Mouse (Mus musculus): ENCODE measurements around the gene Smtn. TPM values are rescaled to one million over a fixed set of nuclear protein-coding genes. Genes with fewer than 3 reads are reported as not detected.

The Smtn gene
- polyA plus RNA-seq, 1 experiment, result 4.4 TPM

DNA sequence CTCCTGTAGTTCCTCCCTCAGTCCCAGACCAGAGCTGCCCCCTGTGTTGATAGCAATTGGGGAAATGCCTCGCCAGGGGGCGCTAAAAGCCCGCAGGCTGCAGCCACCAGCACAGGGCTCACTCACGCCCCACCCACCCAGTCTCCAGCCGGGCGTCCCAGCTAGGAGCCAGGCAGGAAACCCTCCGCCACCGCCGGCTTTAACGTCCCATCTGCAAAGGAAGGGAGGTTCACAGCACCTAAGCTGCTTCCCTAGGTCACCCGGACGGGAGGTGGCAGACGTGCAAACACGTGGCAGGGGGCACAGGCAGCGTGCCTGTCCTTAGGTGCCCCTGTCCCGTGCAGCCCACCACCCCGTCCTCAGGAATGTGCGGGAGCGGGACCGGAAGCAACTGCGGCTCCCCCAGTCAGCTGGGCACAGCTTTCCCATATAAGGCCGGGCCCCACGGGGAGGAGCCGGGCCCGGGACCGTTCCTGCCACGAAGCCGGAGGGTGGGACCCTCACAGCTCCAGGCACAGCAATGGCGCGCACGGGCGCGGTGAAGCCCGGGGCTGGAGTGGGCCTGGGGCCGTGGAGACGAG lies 4.9 kb downstream of the Smtn start:
- H3K4me3 ChIP-seq (ENCODE audit: control insufficient read depth, low read depth, low read length), result peak overlapping the region; percentile 87
- TF ChIP-seq POLR2A (IDR thresholded peaks at IDR 0.05; ENCODE audit: control insufficient read depth, low read depth, low read length) (0 out of 2 replicates have a peak, but pooled peaks have one; percentile 28), CTCF (IDR thresholded peaks at IDR 0.05; ENCODE audit: control insufficient read depth, insufficient read depth, insufficient replicate concordance, low read depth, low read length) (peak; percentile 77; the same call in 1 of the 2 replicates)
- H3K27me3 ChIP-seq (ENCODE audit: control insufficient read depth, insufficient read depth, low read length), result no peaks in the 10 kb centered on the region
- peak overlapping the region; percentile 81 for H3K27ac ChIP-seq (ENCODE audit: control insufficient read depth, insufficient read depth, low read depth, low read length)
- no peaks in the 10 kb centered on the region for H3K36me3 ChIP-seq (ENCODE audit: control insufficient read depth, insufficient read depth, low read length)
- peaks cover 16% of the 10 kb centered on the region for H3K4me1 ChIP-seq (ENCODE audit: control insufficient read depth, insufficient read depth, low read length)

DNA sequence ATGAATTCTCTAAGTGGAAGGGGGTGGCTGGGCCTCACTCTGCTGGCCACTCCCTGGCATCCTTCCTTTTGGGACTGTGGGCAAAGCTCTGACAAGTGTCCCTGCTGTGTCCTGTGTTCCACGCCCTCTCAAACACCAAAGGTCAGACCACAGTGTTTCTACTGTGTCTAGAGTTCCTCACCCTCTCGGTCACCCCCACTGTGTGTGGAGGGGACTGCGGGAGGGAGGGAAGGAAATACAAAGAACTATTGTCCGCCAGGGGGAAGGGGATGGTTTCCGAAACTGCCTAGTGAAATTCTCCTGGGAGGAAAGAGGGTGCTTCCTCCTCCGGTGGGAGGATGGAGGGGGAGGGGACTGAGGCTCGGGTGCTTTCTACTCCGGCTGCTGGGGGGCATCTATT lies 5.5 kb downstream of the Smtn start:
- no peaks in the 10 kb centered on the region for H3K36me3 ChIP-seq (ENCODE audit: control insufficient read depth, insufficient read depth, low read length)
- H3K4me1 ChIP-seq (ENCODE audit: control insufficient read depth, insufficient read depth, low read length), result peaks cover 14% of the 10 kb centered on the region
- no peak overlapping the region; the same call in 1 of the 2 replicates for H3K4me3 ChIP-seq (ENCODE audit: control insufficient read depth, low read depth, low read length)
- no peaks in the 10 kb centered on the region for H3K27me3 ChIP-seq (ENCODE audit: control insufficient read depth, insufficient read depth, low read length)
- no peak overlapping the region for H3K27ac ChIP-seq (ENCODE audit: control insufficient read depth, insufficient read depth, low read depth, low read length)
- no peak for TF ChIP-seq CTCF (IDR thresholded peaks at IDR 0.05; ENCODE audit: control insufficient read depth, insufficient read depth, insufficient replicate concordance, low read depth, low read length)

DNA sequence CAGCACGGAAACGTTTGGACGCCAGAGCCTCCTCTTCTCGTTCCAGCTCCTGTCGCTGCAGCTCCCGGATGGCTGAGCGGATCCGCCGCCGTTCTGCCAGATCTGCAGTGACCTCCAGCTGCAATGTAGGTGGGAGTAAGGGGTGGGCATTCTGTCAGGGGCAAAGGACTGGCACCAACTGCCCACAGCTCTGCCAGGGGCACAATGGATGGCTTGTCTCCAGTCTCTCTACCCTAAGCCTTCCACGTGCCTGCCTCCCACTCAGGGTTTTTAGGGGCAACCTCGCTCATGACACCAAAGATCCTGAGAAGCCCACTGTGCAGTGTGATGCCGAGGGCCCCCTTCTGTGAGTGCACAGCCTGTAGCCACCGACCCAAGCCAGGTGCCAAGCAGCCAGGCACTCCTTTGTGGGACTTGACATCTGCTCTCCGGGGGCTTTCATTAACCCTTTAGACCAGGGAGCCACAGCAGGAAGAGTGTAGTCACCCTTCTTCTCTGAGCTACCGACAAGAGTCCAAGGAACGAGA lies 6.9 kb downstream of the Smtn start:
- Histone ChIP-seq H3K4me1 (ENCODE audit: control insufficient read depth, insufficient read depth, low read length) (peaks cover 9% of the 10 kb centered on the region), H3K27ac (ENCODE audit: control insufficient read depth, insufficient read depth, low read depth, low read length) (no peak overlapping the region), H3K4me3 (ENCODE audit: control insufficient read depth, low read depth, low read length) (no peak overlapping the region), H3K27me3 (ENCODE audit: control insufficient read depth, insufficient read depth, low read length) (no peaks in the 10 kb centered on the region), H3K36me3 (ENCODE audit: control insufficient read depth, insufficient read depth, low read length) (no peaks in the 10 kb centered on the region)
- no peak for TF ChIP-seq CTCF (IDR thresholded peaks at IDR 0.05; ENCODE audit: control insufficient read depth, insufficient read depth, insufficient replicate concordance, low read depth, low read length)
- no peak for TF ChIP-seq POLR2A (IDR thresholded peaks at IDR 0.05; ENCODE audit: control insufficient read depth, low read depth, low read length)

DNA sequence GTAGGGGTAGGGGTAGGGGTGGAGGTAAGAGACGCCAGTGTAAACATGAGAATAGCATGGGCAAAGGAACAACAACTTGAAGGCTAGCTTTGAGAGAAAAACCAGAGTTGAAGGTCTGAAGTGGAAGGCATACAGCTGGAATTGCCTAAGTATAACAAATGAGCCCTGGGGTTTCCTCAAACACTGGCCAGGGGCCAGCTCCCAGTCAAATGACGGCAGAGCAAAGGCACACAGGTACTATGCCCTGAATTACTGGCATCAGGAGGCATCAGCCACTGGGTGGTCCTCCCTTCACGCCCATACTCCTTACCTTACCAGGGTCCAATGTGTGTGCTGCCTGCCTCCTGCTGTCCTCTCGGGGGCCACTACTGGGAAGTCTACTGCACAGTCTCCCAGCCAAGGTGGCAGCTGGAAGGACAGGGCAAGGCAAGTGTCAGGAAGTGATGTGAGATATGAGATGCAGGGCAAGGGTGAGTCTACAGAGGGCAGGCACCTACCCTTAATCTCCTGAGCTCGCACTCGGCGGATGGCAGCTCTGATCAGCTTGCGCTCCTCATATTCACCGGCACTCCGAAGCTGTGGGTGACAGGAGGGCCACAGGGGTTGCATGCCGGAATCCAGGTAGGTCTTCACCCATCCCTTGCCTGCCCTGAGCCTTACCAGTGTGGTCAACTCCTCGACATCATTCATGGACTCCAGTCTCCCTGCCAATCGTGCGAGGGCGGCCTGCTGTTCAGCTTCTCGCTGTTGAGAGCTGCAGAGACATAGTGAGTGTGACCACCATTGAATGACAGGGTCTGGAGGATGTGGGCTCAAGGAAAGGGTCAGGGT lies 8.1 kb downstream of the Smtn start:
- no peak overlapping the region for H3K27ac ChIP-seq (ENCODE audit: control insufficient read depth, insufficient read depth, low read depth, low read length)
- no peak for TF ChIP-seq POLR2A (IDR thresholded peaks at IDR 0.05; ENCODE audit: control insufficient read depth, low read depth, low read length)
- no peak for TF ChIP-seq CTCF (IDR thresholded peaks at IDR 0.05; ENCODE audit: control insufficient read depth, insufficient read depth, insufficient replicate concordance, low read depth, low read length)
- peaks cover 9% of the 10 kb centered on the region for H3K4me1 ChIP-seq (ENCODE audit: control insufficient read depth, insufficient read depth, low read length)
- H3K36me3 ChIP-seq (ENCODE audit: control insufficient read depth, insufficient read depth, low read length), result no peaks in the 10 kb centered on the region
- no peak overlapping the region for H3K4me3 ChIP-seq (ENCODE audit: control insufficient read depth, low read depth, low read length)
- H3K27me3 ChIP-seq (ENCODE audit: control insufficient read depth, insufficient read depth, low read length), result no peaks in the 10 kb centered on the region

DNA sequence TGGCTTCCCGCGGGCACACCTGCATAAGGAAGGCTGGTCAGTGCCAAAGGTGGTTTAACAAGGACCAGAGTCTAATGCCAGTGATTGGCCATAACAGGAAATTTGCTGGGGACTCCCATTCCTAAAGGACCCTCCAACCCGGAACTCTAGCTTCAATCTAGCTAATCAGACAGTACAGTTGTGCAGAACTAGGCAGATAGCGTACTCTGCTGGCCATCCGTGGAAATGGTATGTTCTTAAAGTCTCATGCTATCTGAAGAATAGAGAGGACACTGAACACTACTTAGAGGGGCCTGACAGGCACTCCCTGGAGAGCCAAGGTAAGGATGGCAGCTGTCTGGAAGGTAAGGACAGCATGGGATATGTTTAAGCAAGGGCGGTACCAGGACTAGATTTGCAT lies 8.8 kb downstream of the Smtn start:
- no peak for TF ChIP-seq POLR2A (IDR thresholded peaks at IDR 0.05; ENCODE audit: control insufficient read depth, low read depth, low read length)
- no peak for TF ChIP-seq CTCF (IDR thresholded peaks at IDR 0.05; ENCODE audit: control insufficient read depth, insufficient read depth, insufficient replicate concordance, low read depth, low read length)
- Histone ChIP-seq H3K4me1 (ENCODE audit: control insufficient read depth, insufficient read depth, low read length) (peaks cover 9% of the 10 kb centered on the region), H3K36me3 (ENCODE audit: control insufficient read depth, insufficient read depth, low read length) (no peaks in the 10 kb centered on the region), H3K27me3 (ENCODE audit: control insufficient read depth, insufficient read depth, low read length) (no peaks in the 10 kb centered on the region), H3K4me3 (ENCODE audit: control insufficient read depth, low read depth, low read length) (no peak overlapping the region), H3K27ac (ENCODE audit: control insufficient read depth, insufficient read depth, low read depth, low read length) (no peak overlapping the region)

DNA sequence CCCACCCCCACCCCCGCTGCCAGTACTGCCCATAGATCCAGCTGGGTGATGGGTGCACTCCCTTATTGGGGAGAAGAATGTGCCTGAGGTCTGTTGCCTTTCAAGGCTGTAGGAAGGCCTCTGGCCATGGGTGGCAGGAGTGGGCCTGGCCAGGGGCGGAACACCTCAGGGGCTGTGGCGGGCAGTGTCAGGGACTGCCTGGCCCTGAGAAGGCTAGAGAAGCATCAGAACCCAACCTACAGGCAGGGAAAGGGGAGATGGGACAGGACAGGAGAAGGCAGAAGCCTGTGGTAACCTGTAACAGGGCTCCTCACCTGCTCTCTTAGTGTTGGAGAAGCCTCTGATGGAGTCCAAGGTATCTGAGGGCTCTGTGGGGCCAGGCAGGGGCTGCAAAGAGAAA lies 9.7 kb downstream of the Smtn start:
- TF ChIP-seq POLR2A (IDR thresholded peaks at IDR 0.05; ENCODE audit: control insufficient read depth, low read depth, low read length) (no peak), CTCF (IDR thresholded peaks at IDR 0.05; ENCODE audit: control insufficient read depth, insufficient read depth, insufficient replicate concordance, low read depth, low read length) (no peak)
- H3K27ac ChIP-seq (ENCODE audit: control insufficient read depth, insufficient read depth, low read depth, low read length), result no peak overlapping the region
- peaks cover 8% of the 10 kb centered on the region for H3K4me1 ChIP-seq (ENCODE audit: control insufficient read depth, insufficient read depth, low read length)
- no peaks in the 10 kb centered on the region for H3K36me3 ChIP-seq (ENCODE audit: control insufficient read depth, insufficient read depth, low read length)
- no peaks in the 10 kb centered on the region for H3K27me3 ChIP-seq (ENCODE audit: control insufficient read depth, insufficient read depth, low read length)
- no peak overlapping the region for H3K4me3 ChIP-seq (ENCODE audit: control insufficient read depth, low read depth, low read length)

DNA sequence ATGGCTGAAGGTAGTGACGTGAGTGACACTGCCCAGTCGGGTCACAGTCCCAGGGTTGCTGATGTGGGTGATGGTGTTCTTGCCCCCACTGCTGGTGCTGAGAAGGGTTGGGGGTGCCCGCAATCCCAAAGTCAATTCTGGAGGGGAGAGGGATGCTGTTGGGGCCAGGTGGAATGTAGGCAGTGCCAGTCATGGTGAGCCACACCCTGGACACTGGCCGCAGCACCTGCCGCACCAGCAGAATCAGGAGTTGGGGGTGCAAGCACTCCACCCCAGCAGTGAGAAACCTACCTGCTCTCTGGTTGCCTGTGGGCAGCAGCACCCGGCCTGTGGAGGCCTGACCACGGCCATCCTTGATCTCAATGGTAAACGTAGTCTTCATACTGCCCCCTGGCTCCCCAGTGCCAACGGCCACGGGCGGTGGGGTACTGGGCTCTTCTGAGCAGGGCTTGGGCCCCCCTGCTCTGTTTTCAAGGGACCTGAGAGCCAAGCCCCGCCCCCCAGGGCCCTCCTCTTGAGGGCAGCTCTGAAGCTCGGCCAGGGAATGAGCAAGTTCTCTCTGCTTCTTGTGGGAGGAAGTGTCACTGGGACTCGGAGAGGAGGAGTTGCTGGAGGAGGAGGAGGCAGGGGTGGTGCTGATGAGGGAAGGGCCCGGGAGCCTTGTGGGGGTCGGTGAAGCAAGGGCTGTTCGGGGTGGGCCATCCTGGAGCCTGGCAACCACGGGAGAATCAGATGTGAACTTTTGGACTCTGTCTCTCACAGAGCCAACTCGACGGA lies 10.7 kb downstream of the Smtn start:
- no peaks in the 10 kb centered on the region for H3K4me1 ChIP-seq (ENCODE audit: control insufficient read depth, insufficient read depth, low read length)
- H3K27me3 ChIP-seq (ENCODE audit: control insufficient read depth, insufficient read depth, low read length), result no peaks in the 10 kb centered on the region
- no peak overlapping the region for H3K27ac ChIP-seq (ENCODE audit: control insufficient read depth, insufficient read depth, low read depth, low read length)
- TF ChIP-seq POLR2A (IDR thresholded peaks at IDR 0.05; ENCODE audit: control insufficient read depth, low read depth, low read length) (no peak), CTCF (IDR thresholded peaks at IDR 0.05; ENCODE audit: control insufficient read depth, insufficient read depth, insufficient replicate concordance, low read depth, low read length) (no peak)
- H3K36me3 ChIP-seq (ENCODE audit: control insufficient read depth, insufficient read depth, low read length), result no peaks in the 10 kb centered on the region
- H3K4me3 ChIP-seq (ENCODE audit: control insufficient read depth, low read depth, low read length), result no peak overlapping the region
